Mouse (Mus musculus) B cell, adult 2 months (primary cell): ENCODE data around the gene Taldo1.
"Not testable (repeated sequence)": the region's sequence is repeated elsewhere in the genome, so short reads cannot be mapped to it uniquely, and the experiment has no call there.

Experiments
- DNase-seq, 2 experiments: peaks; one replicate each; pipeline ENCODE4 v3.0.0; 2022

The Taldo1 gene

GRCm38 (mm10) chr7:141440613-141441012 is 48.6 kb downstream of the Taldo1 start:
- DNase-seq, result peak; percentile 63

- no peak for DNase-seq
Observed at GRCm38 (mm10) chr7:141441460-141441859, 49.5 kb downstream of the Taldo1 start.

GRCm38 (mm10) chr7:141442199-141442598 is 50.2 kb downstream of the Taldo1 start:
- no peak for DNase-seq

GRCm38 (mm10) chr7:141443081-141443821 is 51.3 kb downstream of the Taldo1 start:
- DNase-seq, result no peak

GRCm38 (mm10) chr7:141443828-141444237 is 51.8 kb downstream of the Taldo1 start, which contains the start of gene Pidd1:
Gene Pidd1 (minus strand): TSS chr7:141444025.
- peak; percentile 45 to 48 for DNase-seq

GRCm38 (mm10) chr7:141446374-141446773 is 54.4 kb downstream of the Taldo1 start:
- DNase-seq, result not testable (repeated sequence)

GRCm38 (mm10) chr7:141447110-141447991 is 55.4 kb downstream of the Taldo1 start, which contains the start of gene Rplp2:
Gene Rplp2 (plus strand): TSS chr7:141447370.
- peak; percentile 95 to 96 for DNase-seq

GRCm38 (mm10) chr7:141451928-141452327 is 59.9 kb downstream of the Taldo1 start:
- DNase-seq, result no peak
